ENCODE assay signal across 26 mouse cellular contexts in genomic region chr7:136501094-136501493, GRCm38 (mm10).
DNase-seq lines count a peak whose midpoint lies in the region; ATAC-seq lines count a peak whose summit lies in the region.
"Had no signal": no experiment of that assay in that cellular context is flagged by ENCODE, and none has a peak within 500 bp of the region (broad histone marks: within the 10 kb centered on the region; RNA-seq: fewer than 3 reads in every experiment).

No protein-coding gene starts in this region.

- H3K36me3 ChIP-seq in neural tube, embryonic 13.5 days = no peaks in the 10 kb centered on the region
- H3K36me3 ChIP-seq in hindbrain, embryonic 16.5 days (ENCODE audit: control insufficient read depth, insufficient read depth, low read length) = no peaks in the 10 kb centered on the region
- no peaks in the 10 kb centered on the region for H3K36me3 ChIP-seq in midbrain, embryonic 14.5 days (ENCODE audit: control insufficient read depth, insufficient read depth, low read length)
- H3K36me3 ChIP-seq: heart, embryonic 10.5 days; intestine, embryonic 15.5 days; liver, embryonic 13.5 days; neural tube, embryonic 12.5 days; stomach, embryonic 15.5 days had no signal

- no peak overlapping the region for H3K4me2 ChIP-seq in neural tube, embryonic 13.5 days
- H3K4me2 ChIP-seq in hindbrain, embryonic 16.5 days (ENCODE audit: low read length) = no peak overlapping the region
- H3K4me2 ChIP-seq in midbrain, embryonic 14.5 days (ENCODE audit: low read length) = no peak overlapping the region
- H3K4me2 ChIP-seq: intestine, embryonic 15.5 days; liver, embryonic 13.5 days; stomach, embryonic 15.5 days had no signal

- H3K27ac ChIP-seq in neural tube, embryonic 13.5 days (replicated peaks) = peak overlapping the region; percentile 84
- H3K27ac ChIP-seq in hindbrain, embryonic 16.5 days (ENCODE audit: low read depth, low read length) = peak overlapping the region; percentile 52
- peak overlapping the region; percentile 69 for H3K27ac ChIP-seq in midbrain, embryonic 14.5 days (replicated peaks; ENCODE audit: low read depth, low read length)
- H3K27ac ChIP-seq: heart, embryonic 10.5 days; intestine, embryonic 15.5 days; liver, embryonic 13.5 days; neural tube, embryonic 12.5 days; stomach, embryonic 15.5 days had no signal

- ATAC-seq in neural tube, embryonic 13.5 days (ENCODE audit: low read depth) = no peak
- no peak for ATAC-seq in hindbrain, embryonic 16.5 days
- no peak for ATAC-seq in midbrain, embryonic 14.5 days (ENCODE audit: low FRiP score, low TSS enrichment)
- ATAC-seq: activated CD4-positive, CD25-positive, alpha-beta regulatory T cell, adult 4 months; forebrain, embryonic 16.5 days; intestine, embryonic 15.5 days had no signal

- H3K4me3 ChIP-seq in neural tube, embryonic 13.5 days = no peak overlapping the region
- no peak overlapping the region for H3K4me3 ChIP-seq in hindbrain, embryonic 16.5 days (ENCODE audit: low read length)
- no peak overlapping the region for H3K4me3 ChIP-seq in midbrain, embryonic 14.5 days (replicated peaks; ENCODE audit: low read depth, low read length)
- H3K4me3 ChIP-seq: heart, embryonic 10.5 days; intestine, embryonic 15.5 days; liver, embryonic 13.5 days; megakaryocyte, embryonic 14.5 days; neural tube, embryonic 12.5 days; stomach, embryonic 15.5 days had no signal

- WGBS in neural tube, embryonic 13.5 days = 80% methylated on average over 7 of the region's 7 CpGs
- 75% methylated on average over 7 of the region's 7 CpGs for WGBS in hindbrain, embryonic 16.5 days
- WGBS in midbrain, embryonic 14.5 days = 89% methylated on average over 7 of the region's 7 CpGs

- peaks cover 13% of the 10 kb centered on the region; the same call in 1 of the 2 replicates for H3K27me3 ChIP-seq in neural tube, embryonic 13.5 days
- H3K27me3 ChIP-seq in hindbrain, embryonic 16.5 days (replicated peaks; ENCODE audit: control insufficient read depth, insufficient read depth, low read length) = no peaks in the 10 kb centered on the region
- 0 out of 2 replicates have a peak, but pooled peaks cover 3% of the 10 kb centered on the region for H3K27me3 ChIP-seq in midbrain, embryonic 14.5 days (ENCODE audit: control insufficient read depth, insufficient read depth, low read length)
- H3K27me3 ChIP-seq: intestine, embryonic 15.5 days; neural tube, embryonic 12.5 days had no signal

- H3K9ac ChIP-seq in neural tube, embryonic 13.5 days = no peak overlapping the region
- H3K9ac ChIP-seq in hindbrain, embryonic 16.5 days (ENCODE audit: low read depth, low read length) = no peak overlapping the region
- H3K9ac ChIP-seq in midbrain, embryonic 14.5 days (replicated peaks; ENCODE audit: low read length) = no peak overlapping the region
- H3K9ac ChIP-seq: intestine, embryonic 15.5 days; liver, embryonic 13.5 days; neural tube, embryonic 12.5 days; stomach, embryonic 15.5 days had no signal

- DNase-seq in neural tube, embryonic 10.5 days (ENCODE audit: extremely low spot score, low spot score) = no peak
- no peak for DNase-seq in midbrain, embryonic 14.5 days
- DNase-seq in lung, postnatal 14 days = no peak
- no peak for DNase-seq in kidney, adult 18-20 months
- no peak for DNase-seq in cerebellum, postnatal 14 days
- DNase-seq: adrenal gland, adult 8-10 months; cerebellum, adult 18-20 months; cerebellum, postnatal 36 days; gastrocnemius, postnatal 10 days; heart, postnatal 4 days; kidney, adult 9 months; kidney, postnatal 14 days; liver, embryonic 13.5 days; lung, adult 2 months; right cerebral cortex, adult 18-20 months; right cerebral cortex, postnatal 4 days; thymus, postnatal 36 days had no signal

- H3K4me1 ChIP-seq in neural tube, embryonic 13.5 days (replicated peaks) = peaks cover 75% of the 10 kb centered on the region
- peaks cover 26% of the 10 kb centered on the region for H3K4me1 ChIP-seq in hindbrain, embryonic 16.5 days (ENCODE audit: control insufficient read depth, insufficient read depth, low read depth, low read length)
- peaks cover 44% of the 10 kb centered on the region for H3K4me1 ChIP-seq in midbrain, embryonic 14.5 days (ENCODE audit: control insufficient read depth, insufficient read depth, low read length)
- H3K4me1 ChIP-seq: intestine, embryonic 15.5 days; liver, embryonic 13.5 days had no signal

- H3K9me3 ChIP-seq in neural tube, embryonic 13.5 days = no peaks in the 10 kb centered on the region
- no peaks in the 10 kb centered on the region for H3K9me3 ChIP-seq in hindbrain, embryonic 16.5 days (ENCODE audit: control insufficient read depth, low read length)
- H3K9me3 ChIP-seq in midbrain, embryonic 14.5 days (ENCODE audit: control insufficient read depth, low read length) = no peaks in the 10 kb centered on the region
- H3K9me3 ChIP-seq: heart, embryonic 10.5 days; intestine, embryonic 15.5 days; liver, embryonic 13.5 days; neural tube, embryonic 12.5 days; stomach, embryonic 15.5 days had no signal
